Mouse (Mus musculus) intestine, embryonic 16.5 days (tissue): ENCODE results near the gene 2010111I01Rik. TPM values are rescaled to one million over a fixed set of nuclear protein-coding genes. Genes with fewer than 3 reads are reported as not detected.
A peak's percentile ranks its signal among the peaks of the same experiment; 100 is the strongest.
"Not testable (repeated sequence)": the region's sequence is repeated elsewhere in the genome, so short reads cannot be mapped to it uniquely, and the experiment has no call there.

Experiments used
- ATAC-seq: fragments of 200-750 bp; cut with Nextera tagmentation; 2 replicates; pipeline ENCODE4 v1.8.0; 2017; ENCODE audit warnings: moderate TSS enrichment, moderate library complexity
- H3K27ac ChIP-seq: fragments of 300-500 bp; sonication (generic); 2 replicates; pipeline ENCODE4 v1.5.1; 2014; ENCODE audit warnings: mild to moderate bottlenecking, low read length
- H3K27me3 ChIP-seq: fragments of 300-500 bp; sonication (generic); replicated peaks from 2 replicates; pipeline ENCODE4 v1.6.1; 2014; ENCODE audit warnings: low read length, control low read depth, mixed read lengths; ENCODE audit not compliant: control insufficient read depth, insufficient read depth
- H3K36me3 ChIP-seq: fragments of 300-500 bp; sonication (generic); 2 replicates; pipeline ENCODE4 v1.6.1; 2014; ENCODE audit warnings: low read length, control low read depth; ENCODE audit not compliant: control insufficient read depth, insufficient read depth
- H3K4me1 ChIP-seq: fragments of 300-500 bp; sonication (generic); 2 replicates; pipeline ENCODE4 v1.6.1; 2014; ENCODE audit warnings: low read length, control low read depth, mixed read lengths; ENCODE audit not compliant: control insufficient read depth, insufficient read depth
- H3K4me2 ChIP-seq: fragments of 300-500 bp; sonication (generic); 2 replicates; pipeline ENCODE4 v1.6.1; 2014; ENCODE audit warnings: low read depth, low read length, control low read depth
- H3K4me3 ChIP-seq: fragments of 300-500 bp; sonication (generic); 2 replicates; pipeline ENCODE4 v1.5.1; 2014; ENCODE audit warnings: mild to moderate bottlenecking, low read length
- H3K9ac ChIP-seq: fragments of 300-500 bp; sonication (generic); 2 replicates; pipeline ENCODE4 v1.6.1; 2014; ENCODE audit warnings: low read depth, low read length
- H3K9me3 ChIP-seq: fragments of 300-500 bp; sonication (generic); 2 replicates; pipeline ENCODE4 v1.6.1; 2016; ENCODE audit warnings: low read length, control low read depth; ENCODE audit not compliant: control insufficient read depth
- WGBS: fragments of 180-500 bp; shearing (Covaris S2); extraction: QIAGEN DNeasy Blood & Tissue Kit; methylation state at CpG from one replicate; pipeline ENCODE4 v1.1.7; 2014; 5-methylcytosine and 5-hydroxymethylcytosine counted together
- polyA plus RNA-seq: library from polyadenylated mRNA; unstranded; fragments of >200 nt; fragmentation: Nextera tagmentation; extraction: Ambion mirVana; gene quantifications from 2 replicates; pipeline ENCODE4 v1.2.1, GENCODE M21; 2015

2010111I01Rik gene
- 92.8 and 98.7 TPM in 2 replicates for polyA plus RNA-seq

DNA sequence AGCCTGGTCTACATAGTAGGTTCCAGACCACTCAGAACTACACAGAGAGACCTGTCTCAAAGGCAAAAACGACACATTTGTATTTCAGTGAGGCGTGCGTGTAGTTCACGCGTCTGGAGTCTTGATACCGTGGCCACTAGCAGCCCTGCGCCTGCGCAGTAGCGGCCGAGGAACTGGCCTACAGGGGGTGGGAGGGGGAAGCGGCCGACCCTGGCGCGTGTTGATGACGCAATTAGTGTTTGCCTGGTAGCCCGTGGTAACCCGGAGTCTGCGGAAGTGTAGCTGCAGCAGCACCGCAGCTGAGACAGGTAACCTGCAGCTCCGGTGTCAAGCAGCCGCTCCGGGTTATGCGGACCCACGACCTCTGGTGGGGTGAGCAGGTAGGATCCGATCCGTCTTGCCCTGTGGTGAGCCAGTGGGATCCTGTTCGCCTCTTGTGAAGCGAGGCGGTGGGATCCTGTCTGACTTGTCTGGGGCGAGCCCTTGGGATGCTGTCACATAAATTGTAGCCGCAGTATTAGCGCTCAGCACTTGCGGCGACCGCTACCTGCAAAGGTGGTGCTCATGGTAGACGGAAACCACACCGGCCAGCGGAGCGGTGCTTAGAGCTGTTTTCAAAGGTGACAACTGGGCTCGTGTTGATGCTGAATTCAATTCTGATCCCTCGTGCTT lies at the start of gene 2010111I01Rik:
Gene 2010111I01Rik (plus strand): TSS at position 254 of the 672 bp plus-strand sequence.
- peak within 1 kb of the TSS; percentile 75 for H3K9ac ChIP-seq
- H3K4me2 ChIP-seq = peak within 1 kb of the TSS; percentile 76
- no peaks in the 10 kb centered on the region for H3K9me3 ChIP-seq
- under 1% methylated on average over 41 of the region's 41 CpGs for WGBS
- H3K4me3 ChIP-seq = peak within 1 kb of the TSS; percentile 83
- H3K36me3 ChIP-seq = no peaks in the 10 kb centered on the region
- no peak within 1 kb of the TSS for H3K27ac ChIP-seq
- peak; percentile 96 for ATAC-seq
- no peaks in the 10 kb centered on the region for H3K27me3 ChIP-seq
- no peaks in the 10 kb centered on the region for H3K4me1 ChIP-seq

DNA sequence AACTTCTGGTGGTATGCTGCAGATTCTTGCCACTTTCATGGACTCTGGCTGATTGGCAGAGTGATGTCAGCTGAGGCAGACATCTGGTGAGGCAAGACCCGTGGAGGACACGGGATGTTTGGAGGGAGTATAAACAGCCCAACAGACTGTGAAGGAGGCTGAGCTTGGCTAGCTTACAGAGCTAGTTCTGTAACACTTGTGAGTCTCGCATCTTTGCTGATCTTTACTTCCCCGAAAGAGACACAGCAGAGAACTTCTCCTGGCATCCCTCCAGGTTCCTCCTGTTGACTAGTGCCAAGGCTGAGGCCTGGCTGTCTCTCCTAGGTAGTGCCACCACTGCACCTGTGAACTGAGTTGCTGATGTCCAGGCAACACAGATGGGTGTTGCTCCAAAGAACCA lies 48.0 kb upstream of the 2010111I01Rik start:
- H3K27ac ChIP-seq = no peak overlapping the region
- 39% methylated on average over 4 of the region's 4 CpGs for WGBS
- no peak overlapping the region for H3K4me3 ChIP-seq
- no peak overlapping the region for H3K9ac ChIP-seq
- H3K4me1 ChIP-seq = no peaks in the 10 kb centered on the region
- ATAC-seq = no peak; the same call in 1 of the 2 replicates
- H3K36me3 ChIP-seq = no peaks in the 10 kb centered on the region
- no peak overlapping the region for H3K4me2 ChIP-seq
- no peaks in the 10 kb centered on the region for H3K27me3 ChIP-seq
- no peaks in the 10 kb centered on the region for H3K9me3 ChIP-seq

DNA sequence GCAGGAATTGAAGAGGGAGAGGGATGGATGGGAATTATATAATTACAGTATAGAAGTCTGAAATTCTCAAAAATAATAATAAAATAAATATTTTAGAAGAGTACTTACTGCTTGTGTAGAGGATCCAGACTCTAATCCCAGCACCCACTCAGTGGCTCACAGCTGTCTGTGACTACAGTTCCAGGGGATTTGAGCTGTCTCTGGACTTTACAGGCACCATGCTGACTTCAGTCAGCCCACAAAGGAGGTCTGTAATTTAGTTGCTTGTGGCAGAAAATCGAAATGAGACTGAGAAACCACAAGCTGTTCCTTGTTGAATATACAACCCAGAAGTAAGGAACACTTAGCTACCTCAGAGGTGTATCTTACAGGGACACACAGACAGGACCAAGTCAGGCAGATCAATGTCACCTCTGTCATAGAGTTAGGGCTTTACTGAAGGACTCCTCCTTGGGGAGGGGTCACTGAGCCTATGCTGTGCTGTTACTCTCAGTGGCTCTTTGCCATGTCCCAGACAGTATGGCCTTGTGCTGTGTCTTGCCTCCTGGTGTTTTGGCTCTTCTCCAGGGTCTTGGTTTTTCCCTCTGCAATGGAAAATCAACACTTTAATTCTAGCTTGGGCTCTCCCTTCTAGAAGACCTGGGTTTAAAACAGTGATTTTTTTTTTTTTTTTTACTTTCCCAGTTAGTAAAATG lies 47.1 kb upstream of the 2010111I01Rik start:
- Histone ChIP-seq H3K9ac (no peak overlapping the region), H3K27me3 (no peaks in the 10 kb centered on the region), H3K4me1 (no peaks in the 10 kb centered on the region), H3K4me2 (no peak overlapping the region), H3K4me3 (no peak overlapping the region), H3K27ac (no peak overlapping the region), H3K9me3 (no peaks in the 10 kb centered on the region), H3K36me3 (no peaks in the 10 kb centered on the region)
- peak; percentile 52 for ATAC-seq
- 49% methylated on average over 1 of the region's 1 CpGs for WGBS

DNA sequence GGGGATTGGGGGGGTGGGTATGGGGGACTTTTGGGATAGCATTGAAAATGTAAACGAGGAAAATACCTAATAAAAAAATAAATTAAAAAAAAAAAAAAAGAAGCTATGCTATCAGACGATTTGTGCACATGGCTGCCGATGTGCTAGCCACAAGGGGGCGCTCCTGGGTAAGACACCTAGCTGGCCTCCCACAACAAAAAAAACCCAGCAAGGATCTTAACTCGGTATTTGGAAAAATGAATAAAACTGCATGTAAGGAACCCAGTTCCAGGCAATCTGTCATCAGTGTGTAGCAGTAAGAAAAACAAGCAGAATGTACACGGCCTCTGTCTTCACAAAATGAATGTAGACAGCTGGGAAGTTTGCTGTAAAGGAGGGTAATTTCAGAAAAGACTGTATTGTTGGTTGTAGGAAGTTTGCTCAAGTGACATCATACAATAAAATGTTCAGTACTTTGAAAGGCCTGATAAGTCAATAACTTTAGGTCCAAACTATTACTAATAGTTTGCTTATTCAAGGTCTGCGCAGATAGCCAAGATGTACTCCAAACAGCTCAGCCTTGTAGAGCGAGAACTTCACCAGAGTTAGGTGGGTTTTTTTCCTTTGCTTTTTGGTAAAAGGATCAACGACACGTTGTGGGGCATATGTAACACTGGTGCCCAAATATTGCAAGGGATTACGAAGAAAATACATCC lies 44.9 kb upstream of the 2010111I01Rik start:
- no peaks in the 10 kb centered on the region for H3K4me1 ChIP-seq
- no peak overlapping the region for H3K4me3 ChIP-seq
- no peak overlapping the region for H3K9ac ChIP-seq
- no peaks in the 10 kb centered on the region for H3K9me3 ChIP-seq
- H3K27me3 ChIP-seq = no peaks in the 10 kb centered on the region
- ATAC-seq = no peak
- no peak overlapping the region for H3K4me2 ChIP-seq
- H3K36me3 ChIP-seq = no peaks in the 10 kb centered on the region
- H3K27ac ChIP-seq = no peak overlapping the region
- WGBS = 33% methylated on average over 11 of the region's 11 CpGs

DNA sequence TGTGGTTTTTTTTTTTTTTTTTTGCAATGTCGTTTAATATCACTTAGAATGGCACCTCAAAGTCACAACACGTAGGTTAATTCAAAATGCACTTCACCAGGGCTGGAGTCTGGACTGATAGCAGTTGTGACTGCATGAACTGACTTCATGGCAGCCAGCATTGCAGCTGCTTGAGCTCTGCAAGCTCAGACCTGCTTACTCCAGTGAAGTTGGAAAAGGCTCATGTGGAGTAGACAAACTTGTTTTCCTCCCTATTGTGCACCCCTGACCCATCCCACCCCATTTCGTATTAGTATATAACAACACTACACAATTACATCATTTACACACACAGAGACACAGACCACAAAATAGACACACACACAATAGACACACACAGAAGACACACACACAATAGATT lies 42.0 kb upstream of the 2010111I01Rik start:
- WGBS = 82% methylated on average over 3 of the region's 3 CpGs
- ATAC-seq = no peak
- Histone ChIP-seq H3K9ac (no peak overlapping the region), H3K4me1 (no peaks in the 10 kb centered on the region), H3K4me3 (no peak overlapping the region), H3K27me3 (no peaks in the 10 kb centered on the region), H3K36me3 (no peaks in the 10 kb centered on the region), H3K9me3 (no peaks in the 10 kb centered on the region), H3K4me2 (no peak overlapping the region), H3K27ac (no peak overlapping the region)

DNA sequence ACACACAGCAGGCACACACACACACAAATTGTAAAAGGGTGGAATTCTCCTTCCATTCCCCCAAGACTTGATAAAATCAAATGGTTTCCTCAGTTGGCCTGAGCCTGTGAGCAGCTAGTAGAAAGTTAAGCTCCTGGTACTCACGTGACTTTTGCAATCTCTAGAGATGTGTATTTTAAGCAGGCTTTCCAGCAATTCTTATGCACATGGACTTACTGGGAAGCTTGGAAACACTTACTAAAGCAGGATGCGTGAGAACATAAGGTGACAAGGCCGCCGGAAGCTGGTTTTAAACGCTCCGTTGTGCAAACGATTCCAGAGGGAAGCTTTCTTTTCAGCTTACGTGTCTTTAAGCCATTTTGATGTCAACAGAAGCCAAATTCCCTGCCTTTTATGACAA lies 41.5 kb upstream of the 2010111I01Rik start:
- H3K27me3 ChIP-seq = no peaks in the 10 kb centered on the region
- ATAC-seq = peak; percentile 43
- H3K4me2 ChIP-seq = no peak overlapping the region
- WGBS = 60% methylated on average over 8 of the region's 8 CpGs
- H3K9ac ChIP-seq = no peak overlapping the region
- no peaks in the 10 kb centered on the region for H3K9me3 ChIP-seq
- H3K4me1 ChIP-seq = no peaks in the 10 kb centered on the region
- H3K36me3 ChIP-seq = no peaks in the 10 kb centered on the region
- H3K4me3 ChIP-seq = no peak overlapping the region
- H3K27ac ChIP-seq = no peak overlapping the region; the same call in 1 of the 2 replicates

DNA sequence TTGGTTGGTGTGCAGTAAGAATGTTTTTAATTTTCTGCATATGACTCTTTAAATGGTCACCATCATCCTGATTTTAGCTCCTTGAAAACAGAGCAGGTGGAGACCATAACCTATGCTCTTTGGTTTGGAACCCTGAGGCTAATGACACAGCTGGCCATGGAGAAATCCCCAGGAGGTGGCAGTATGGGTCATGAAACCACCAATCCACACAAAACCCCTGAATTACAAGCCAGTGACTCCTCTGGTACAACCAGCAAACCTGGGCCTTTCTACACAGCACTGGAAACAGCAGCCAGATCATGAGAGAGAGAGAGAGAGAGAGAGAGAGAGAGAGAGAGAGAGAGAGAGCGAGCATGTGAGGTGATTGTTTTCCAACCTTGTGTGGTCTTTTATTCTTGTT lies 38.2 kb upstream of the 2010111I01Rik start:
- 0 out of 2 replicates have a peak, but pooled peaks have one; percentile 37 for ATAC-seq

DNA sequence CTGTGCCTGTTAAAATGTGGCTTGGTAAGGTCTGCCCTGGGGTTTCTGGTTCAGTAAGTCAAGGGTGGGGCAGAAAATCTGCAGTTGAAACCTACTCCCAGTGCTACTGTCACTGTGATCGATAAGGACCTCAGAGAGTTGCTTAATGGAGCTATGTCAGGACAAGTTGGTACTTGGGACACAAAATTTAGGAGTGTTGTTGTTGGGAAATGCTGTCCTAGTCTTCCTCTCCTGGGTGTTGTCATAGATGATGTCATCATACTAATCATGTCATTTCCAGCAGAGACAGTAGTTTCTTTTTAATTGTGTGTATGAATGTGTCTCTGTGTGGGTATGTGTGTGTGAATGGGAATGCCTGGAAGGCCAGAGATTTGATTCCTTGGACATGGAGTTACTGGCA lies 37.2 kb upstream of the 2010111I01Rik start:
- H3K27ac ChIP-seq = no peak overlapping the region
- no peak overlapping the region for H3K4me3 ChIP-seq
- 85% methylated on average over 1 of the region's 1 CpGs for WGBS
- no peaks in the 10 kb centered on the region for H3K9me3 ChIP-seq
- ATAC-seq = no peak
- H3K27me3 ChIP-seq = no peaks in the 10 kb centered on the region
- H3K9ac ChIP-seq = no peak overlapping the region
- H3K4me1 ChIP-seq = no peaks in the 10 kb centered on the region
- no peak overlapping the region for H3K4me2 ChIP-seq
- H3K36me3 ChIP-seq = no peaks in the 10 kb centered on the region

More for the DNA sequence above, 38.2 kb upstream of the 2010111I01Rik start:
- Histone ChIP-seq H3K9me3 (no peaks in the 10 kb centered on the region), H3K9ac (no peak overlapping the region), H3K36me3 (no peaks in the 10 kb centered on the region), H3K27me3 (no peaks in the 10 kb centered on the region), H3K4me3 (no peak overlapping the region), H3K4me1 (no peaks in the 10 kb centered on the region), H3K27ac (no peak overlapping the region), H3K4me2 (no peak overlapping the region)
- 50% methylated on average over 1 of the region's 1 CpGs for WGBS

DNA sequence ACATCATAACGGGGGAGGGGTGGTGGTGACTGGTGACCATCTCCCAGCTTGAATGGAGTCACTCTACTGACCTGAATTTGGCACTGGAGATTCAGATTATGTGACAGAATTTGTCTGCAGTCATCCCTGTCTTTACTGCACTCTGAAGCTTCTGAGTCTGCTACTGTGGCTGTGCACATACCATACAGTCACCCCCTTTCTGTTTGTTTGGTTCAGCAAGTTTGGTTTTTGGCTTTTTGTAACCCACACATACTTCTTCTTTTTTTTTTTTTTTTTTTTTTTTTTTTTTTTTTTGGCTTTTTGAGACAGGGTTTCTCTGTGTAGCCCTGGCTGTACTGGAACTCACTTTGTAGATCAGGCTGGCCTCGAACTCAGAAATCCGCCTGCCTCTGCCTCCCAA lies 35.5 kb upstream of the 2010111I01Rik start:
- H3K9ac ChIP-seq = not testable (repeated sequence)
- 88% methylated on average over 3 of the region's 3 CpGs for WGBS

More for the DNA sequence above, 35.5 kb upstream of the 2010111I01Rik start:
- not testable (repeated sequence) for H3K36me3 ChIP-seq, H3K27ac ChIP-seq, H3K9me3 ChIP-seq, H3K4me3 ChIP-seq, H3K27me3 ChIP-seq, ATAC-seq, H3K4me2 ChIP-seq, H3K4me1 ChIP-seq
